Mouse (Mus musculus): ENCODE results near the gene Calhm2. TPM values are rescaled to one million over a fixed set of nuclear protein-coding genes. Genes with fewer than 3 reads are reported as not detected.

Calhm2 gene
- polyA plus RNA-seq, 1 experiment from 2014 or later = 7.6 TPM

DNA sequence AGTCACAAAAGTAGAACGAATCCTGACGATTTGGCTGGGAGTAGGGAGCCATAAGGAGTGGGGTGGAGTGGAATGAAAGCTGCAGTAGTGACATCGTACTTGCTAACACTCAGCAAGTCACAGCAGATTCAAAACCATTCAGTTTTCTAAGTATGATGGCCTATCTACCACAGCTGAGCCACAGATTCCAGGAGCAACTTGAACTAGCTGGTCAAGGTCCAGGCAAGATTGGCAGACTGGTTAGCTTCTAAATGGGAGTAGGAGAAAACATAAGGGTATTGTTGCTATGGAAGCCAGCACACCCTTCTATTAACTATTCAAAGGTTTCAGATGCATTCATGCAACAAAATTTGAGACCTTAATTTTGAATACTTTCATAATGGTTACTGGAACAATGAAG is 49.9 kb downstream of the Calhm2 start:
- no peak for DNase-seq (ENCODE audit: low spot score)

GRCm38 (mm10) chr19:47067924-47068611 is 70.0 kb downstream of the Calhm2 start:
- peak; percentile 91 for DNase-seq (ENCODE audit: low spot score)

DNA sequence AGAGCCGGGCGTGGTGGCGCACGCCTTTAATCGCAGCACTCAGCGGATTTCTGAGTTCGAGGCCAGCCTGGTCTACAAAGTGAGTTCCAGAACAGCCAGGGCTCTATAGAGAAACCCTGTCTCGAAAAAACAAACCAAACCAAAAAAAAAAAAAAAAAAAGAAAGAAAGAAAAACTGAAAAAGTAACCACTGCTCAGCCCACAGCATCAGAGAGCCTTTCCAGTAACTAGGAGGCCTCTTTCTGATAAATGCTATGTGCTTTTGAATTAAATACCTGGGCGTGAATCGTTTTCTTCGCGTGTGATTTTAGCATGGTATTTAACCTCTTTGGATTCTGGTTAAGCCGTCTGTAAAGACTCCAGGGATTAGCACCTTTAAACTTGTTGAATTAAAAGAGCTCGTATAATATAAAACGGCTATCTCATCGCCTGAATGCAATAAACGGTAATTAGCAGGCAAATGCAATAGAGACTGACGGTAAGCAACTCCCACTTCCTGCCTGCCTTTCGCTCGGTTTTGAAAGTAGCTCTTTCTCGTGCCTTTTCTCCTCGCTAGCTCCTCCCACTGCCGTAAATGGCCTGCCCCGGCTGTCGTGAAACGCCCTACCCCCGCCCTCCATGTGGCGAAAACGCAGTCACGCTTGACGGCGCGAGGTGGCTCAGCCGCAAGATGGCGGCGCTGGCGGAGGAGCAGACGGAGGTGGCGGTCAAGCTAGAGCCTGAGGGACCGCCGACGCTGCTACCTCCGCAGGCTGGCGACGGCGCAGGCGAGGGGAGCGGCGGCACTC is 70.8 kb downstream of the Calhm2 start, which contains the start of gene Taf5:
Gene Taf5 (plus strand): TSS at position 651 of the 787 bp plus-strand sequence.
- peak; percentile 99 for DNase-seq (ENCODE audit: low spot score)

DNA sequence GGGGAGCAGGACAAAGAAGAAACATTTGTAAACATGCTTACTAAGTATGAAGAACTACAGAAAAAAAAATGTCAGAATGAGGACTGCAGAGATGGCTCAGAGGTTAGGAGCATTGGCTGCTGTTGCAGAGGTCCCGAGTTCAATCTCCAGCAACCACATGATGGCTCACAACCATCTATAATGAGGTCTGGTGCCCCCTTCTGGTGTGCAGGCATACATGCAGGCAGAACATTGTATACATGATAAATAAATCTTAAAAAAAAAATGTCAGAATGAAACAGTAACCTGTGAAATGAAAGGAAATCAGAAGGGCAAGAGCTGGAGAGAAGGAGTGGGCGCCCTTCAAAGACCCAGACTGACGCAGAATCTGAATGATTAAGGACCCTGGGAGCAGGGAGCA is 72.2 kb downstream of the Calhm2 start:
- no peak for DNase-seq (ENCODE audit: low spot score)

DNA sequence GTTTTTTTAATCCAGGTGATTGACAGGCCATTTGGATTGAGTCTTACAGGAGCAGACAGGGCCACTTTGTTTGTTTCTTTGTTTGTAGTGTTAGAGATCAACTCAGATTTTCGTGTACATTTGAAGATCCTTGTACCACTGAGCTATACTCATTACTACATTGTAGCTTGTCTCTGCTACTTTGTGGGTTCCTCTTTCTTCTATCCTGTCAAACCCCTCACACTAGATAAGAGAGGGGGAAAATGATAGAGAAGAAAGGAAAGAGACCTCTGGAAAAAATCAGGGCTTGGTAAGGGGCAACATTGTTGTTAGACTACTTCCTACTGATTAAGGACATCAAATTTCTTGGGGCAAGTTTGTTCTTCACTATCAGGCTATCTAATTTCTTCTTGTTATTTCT is 80.4 kb downstream of the Calhm2 start:
- DNase-seq (ENCODE audit: low spot score) = no peak

Other genes starting within 250 kb of the Calhm2 start
- gene Ina, start 123.6 kb downstream of the Calhm2 start, polyA plus RNA-seq (2015; fragmentation: Nextera tagmentation; extraction: Ambion mirVana) = 0.37 and 0.39 TPM in 2 replicates
- 104 and 120 TPM in 2 replicates for gene Nt5c2, start 123.1 kb downstream of the Calhm2 start, polyA plus RNA-seq (2015; fragmentation: Nextera tagmentation; extraction: Ambion mirVana)
- 14.1 and 16.8 TPM in 2 replicates for gene Pcgf6, start 87.4 kb downstream of the Calhm2 start, polyA plus RNA-seq (2015; fragmentation: Nextera tagmentation; extraction: Ambion mirVana)
- 5.4 and 6.0 TPM in 2 replicates for gene Taf5, start 70.5 kb downstream of the Calhm2 start, polyA plus RNA-seq (2015; fragmentation: Nextera tagmentation; extraction: Ambion mirVana)
- gene Usmg5, start 47.6 kb downstream of the Calhm2 start, polyA plus RNA-seq (2015; fragmentation: Nextera tagmentation; extraction: Ambion mirVana) = 1,758 and 1,903 TPM in 2 replicates
- 8.2 and 9.1 TPM in 2 replicates for gene Pdcd11, start 47.5 kb downstream of the Calhm2 start, polyA plus RNA-seq (2015; fragmentation: Nextera tagmentation; extraction: Ambion mirVana)
- not detected in 2 replicates for gene Calhm1, start 6.0 kb upstream of the Calhm2 start, polyA plus RNA-seq (2015; fragmentation: Nextera tagmentation; extraction: Ambion mirVana)
- gene Calhm3, start 19.5 kb upstream of the Calhm2 start, polyA plus RNA-seq (2015; fragmentation: Nextera tagmentation; extraction: Ambion mirVana) = 0.13 and 0.28 TPM in 2 replicates
- gene Neurl1a, start 40.5 kb upstream of the Calhm2 start, polyA plus RNA-seq (2015; fragmentation: Nextera tagmentation; extraction: Ambion mirVana) = 0.70 and 0.91 TPM in 2 replicates

Data from thymus, postnatal 0 days (tissue).